Mouse (Mus musculus) heart, postnatal 14 days (tissue): Measurements from ENCODE around the gene Ambp. TPM values are rescaled to one million over a fixed set of nuclear protein-coding genes. Genes with fewer than 3 reads are reported as not detected.

ENCODE experiments used
- DNase-seq, 2 experiments: peaks; one replicate each; pipeline ENCODE4 v3.0.0; 2021 to 2022
- intact Hi-C: fragments of 180-260 bp; cut with DNase I; formaldehyde crosslinking; loops from one replicate; pipeline ENCODE4 v1.15.1; 2025
- total RNA-seq, 2 experiments: library from RNA; stranded (reverse); gene quantifications; 2 replicates each; pipeline ENCODE4 v1.2.3; 2021

The Ambp gene
- total RNA-seq, 2 experiments from 2014 or later: not detected

- DNase-seq: peak; percentile 38 to 71
- intact Hi-C loops: no loop called here
Observed at GRCm38 (mm10) chr4:63129891-63130624, 24.5 kb downstream of the Ambp start.

- DNase-seq: no peak
- intact Hi-C loops: no loop called here
Observed at GRCm38 (mm10) chr4:63124861-63125466, 29.6 kb downstream of the Ambp start.

- peak; percentile 87 to 91 for DNase-seq
- intact Hi-C loops: loop anchor here (1.0 to 2.0 kb wide), 4 partner anchors 174 to 338 kb away; no protein-coding TSS in a partner anchor
Observed at GRCm38 (mm10) chr4:63118639-63119437, 35.8 kb downstream of the Ambp start.

GRCm38 (mm10) chr4:63105651-63106050, 48.9 kb downstream of the Ambp start:
- intact Hi-C loops: no loop called here
- no peak for DNase-seq

GRCm38 (mm10) chr4:63102025-63102424, 52.6 kb downstream of the Ambp start:
- intact Hi-C loops: no loop called here
- no peak for DNase-seq

GRCm38 (mm10) chr4:63100478-63100877, 54.1 kb downstream of the Ambp start:
- intact Hi-C loops: no loop called here
- DNase-seq: no peak

GRCm38 (mm10) chr4:63097603-63098002, 57.0 kb downstream of the Ambp start:
- DNase-seq: peak; percentile 56 to 75
- intact Hi-C loops: no loop called here

Other genes with a start within 250 kb of the Ambp start
- gene Zfp618, start 189.2 kb downstream of the Ambp start, total RNA-seq: 1 to 10 TPM; 1.6 to 1.8 TPM
- gene Kif12, start 17.3 kb upstream of the Ambp start, total RNA-seq: not detected
- gene Col27a1, start 59.2 kb upstream of the Ambp start, total RNA-seq: 1 to 10 TPM; 2.4 to 3.4 TPM
- under 1 TPM; 0.50 to 0.78 TPM for gene Orm1, start 189.8 kb upstream of the Ambp start, total RNA-seq
- gene Orm3, start 201.4 kb upstream of the Ambp start, total RNA-seq: 1 to 10 TPM in 1 of 2 experiments, under 1 TPM in 1; 0.49 to 1.4 TPM
- under 1 TPM in 1 of 2 experiments, not detected in 1; 0.29 TPM for gene Orm2, start 207.7 kb upstream of the Ambp start, total RNA-seq
- 1 to 10 TPM; 4.3 to 6.2 TPM for gene Akna, start 248.6 kb upstream of the Ambp start, total RNA-seq